Mouse (Mus musculus): ENCODE data around the gene Otof. TPM values are rescaled to one million over a fixed set of nuclear protein-coding genes. Genes with fewer than 3 reads are reported as not detected.

Gene Otof
- polyA plus RNA-seq, 1 experiment = 8.6 TPM

GRCm38 (mm10) chr5:30341601-30342365 lies 119.9 kb downstream of the Otof start:
- DNase-seq (ENCODE audit: low read depth) = no peak

GRCm38 (mm10) chr5:30340815-30341214 lies 120.9 kb downstream of the Otof start:
- no peak for DNase-seq (ENCODE audit: low read depth)

Other genes with a start within 250 kb of the Otof start
- 30.1 and 37.6 TPM in 2 replicates for gene Selenoi, start 229.4 kb downstream of the Otof start, polyA plus RNA-seq (2012; rRNA removed)
- gene Drc1, start 180.5 kb downstream of the Otof start, polyA plus RNA-seq (2012; rRNA removed) = 0.43 and 1.1 TPM in 2 replicates
- gene 1700001C02Rik, start 4.1 kb upstream of the Otof start, polyA plus RNA-seq (2012; rRNA removed) = 4.3 and 9.8 TPM in 2 replicates
- 0.15 and 0.42 TPM in 2 replicates for gene Cib4, start 83.9 kb upstream of the Otof start, polyA plus RNA-seq (2012; rRNA removed)
- gene Kcnk3, start 126.2 kb upstream of the Otof start, polyA plus RNA-seq (2012; rRNA removed) = 15.7 and 23.9 TPM in 2 replicates
- gene Slc35f6, start 186.0 kb upstream of the Otof start, polyA plus RNA-seq (2012; rRNA removed) = 60.5 and 87.1 TPM in 2 replicates
- gene Cenpa, start 204.8 kb upstream of the Otof start, polyA plus RNA-seq (2012; rRNA removed) = 6.7 and 7.5 TPM in 2 replicates
- 0.30 and 0.69 TPM in 2 replicates for gene Dpysl5, start 249.6 kb upstream of the Otof start, polyA plus RNA-seq (2012; rRNA removed)